Mouse (Mus musculus) limb, embryonic 14.5 days (tissue): ENCODE data around the gene Hadhb. TPM values are rescaled to one million over a fixed set of nuclear protein-coding genes. Genes with fewer than 3 reads are reported as not detected.

Experiments used
- ATAC-seq: fragments of 200-750 bp; cut with Nextera tagmentation; 2 replicates; pipeline ENCODE4 v1.8.0; 2017; ENCODE audit warnings: low read depth, moderate number of reproducible peaks, moderate TSS enrichment; ENCODE audit not compliant: low FRiP score
- DNase-seq: peaks from one replicate; pipeline ENCODE4 v3.0.0-alpha.2; 2015; ENCODE audit warnings: low spot score
- H3K27ac ChIP-seq: fragments of 300-500 bp; sonication (generic); replicated peaks from 2 replicates; pipeline ENCODE4 v1.5.1; 2014; ENCODE audit warnings: low read depth, mild to moderate bottlenecking, low read length, moderate library complexity, mixed read lengths
- H3K27me3 ChIP-seq: fragments of 300-500 bp; sonication (generic); 2 replicates; pipeline ENCODE4 v1.6.1; 2014; ENCODE audit warnings: low read length, mixed read lengths; ENCODE audit not compliant: control insufficient read depth, insufficient read depth
- H3K36me3 ChIP-seq: fragments of 300-500 bp; sonication (generic); 2 replicates; pipeline ENCODE4 v1.6.1; 2014; ENCODE audit warnings: mild to moderate bottlenecking, low read length, moderate library complexity, mixed read lengths; ENCODE audit not compliant: control insufficient read depth, insufficient read depth
- H3K4me1 ChIP-seq: fragments of 300-500 bp; sonication (generic); 2 replicates; pipeline ENCODE4 v1.6.1; 2014; ENCODE audit warnings: antibody characterized with exemption, low read length, mixed read lengths; ENCODE audit not compliant: control insufficient read depth, insufficient read depth
- H3K4me2 ChIP-seq: fragments of 300-500 bp; sonication (generic); replicated peaks from 2 replicates; pipeline ENCODE4 v1.6.1; 2014; ENCODE audit warnings: low read depth, mild to moderate bottlenecking, low read length, moderate library complexity; ENCODE audit not compliant: severe bottlenecking
- H3K4me3 ChIP-seq: fragments of 300-500 bp; sonication (generic); replicated peaks from 2 replicates; pipeline ENCODE4 v1.5.1; 2014; ENCODE audit warnings: low read length
- H3K9ac ChIP-seq: fragments of 300-500 bp; sonication (generic); 2 replicates; pipeline ENCODE4 v1.6.1; 2014; ENCODE audit warnings: mild to moderate bottlenecking, low read depth, low read length, moderate library complexity; ENCODE audit not compliant: severe bottlenecking
- H3K9me3 ChIP-seq: fragments of 300-500 bp; sonication (generic); 2 replicates; pipeline ENCODE4 v1.6.1; 2016; ENCODE audit warnings: low read length; ENCODE audit not compliant: control insufficient read depth
- POLR2A ChIP-seq: fragments of 200-500 bp; IDR thresholded peaks from 2 replicates; pipeline ENCODE4 v1.8.0; 2012; ENCODE audit warnings: inconsistent platforms, mild to moderate bottlenecking, moderate library complexity, borderline replicate concordance; ENCODE audit not compliant: insufficient read depth, insufficient read length; ENCODE audit errors: extremely low read depth
- WGBS: fragments of 180-500 bp; shearing (Covaris S2); extraction: QIAGEN DNeasy Blood & Tissue Kit; methylation state at CpG from one replicate; pipeline ENCODE4 v1.1.7; 2014; 5-methylcytosine and 5-hydroxymethylcytosine counted together
- polyA plus RNA-seq, 2 experiments: library from polyadenylated mRNA; depleted of rRNA in 1 of 2; stranded (reverse) in 1 of 2; unstranded in 1 of 2; fragments of >200 nt; fragmentation: Nextera tagmentation in 1 of 2; extraction: Ambion mirVana in 1 of 2; gene quantifications; 2 replicates each; pipeline versions ENCODE4 v1.2.1 to v1.2.3; 2012 to 2014

The Hadhb gene
- polyA plus RNA-seq, 2 experiments: 74.3 to 128 TPM

DNA sequence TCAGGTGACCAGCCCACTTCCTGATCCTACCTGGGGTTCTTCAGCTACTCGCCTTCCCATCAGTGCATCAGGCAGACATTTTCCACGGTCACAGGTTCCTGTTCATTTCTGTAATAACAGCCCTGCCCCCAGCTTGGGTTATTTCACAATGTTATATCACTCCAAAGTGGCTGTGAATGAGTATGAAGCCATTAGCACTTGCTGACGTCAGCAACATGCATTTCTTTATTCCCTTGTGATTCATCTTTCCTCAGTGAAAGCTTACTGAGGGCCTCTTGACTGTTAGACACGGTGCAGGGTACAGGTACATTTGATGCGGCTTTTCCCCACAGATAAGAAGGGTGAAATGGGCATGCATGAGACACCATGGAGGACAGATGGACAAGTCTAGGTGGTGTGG lies 60.9 kb downstream of the Hadhb start:
- no peak for DNase-seq
- no peaks in the 10 kb centered on the region for H3K36me3 ChIP-seq
- no peaks in the 10 kb centered on the region for H3K4me1 ChIP-seq
- H3K4me2 ChIP-seq: no peak overlapping the region
- 72% methylated on average over 5 of the region's 5 CpGs for WGBS
- no peak for TF ChIP-seq POLR2A
- no peak for ATAC-seq
- no peak overlapping the region for H3K4me3 ChIP-seq
- H3K27me3 ChIP-seq: no peaks in the 10 kb centered on the region
- H3K27ac ChIP-seq: no peak overlapping the region
- H3K9ac ChIP-seq: no peak overlapping the region
- H3K9me3 ChIP-seq: no peaks in the 10 kb centered on the region

DNA sequence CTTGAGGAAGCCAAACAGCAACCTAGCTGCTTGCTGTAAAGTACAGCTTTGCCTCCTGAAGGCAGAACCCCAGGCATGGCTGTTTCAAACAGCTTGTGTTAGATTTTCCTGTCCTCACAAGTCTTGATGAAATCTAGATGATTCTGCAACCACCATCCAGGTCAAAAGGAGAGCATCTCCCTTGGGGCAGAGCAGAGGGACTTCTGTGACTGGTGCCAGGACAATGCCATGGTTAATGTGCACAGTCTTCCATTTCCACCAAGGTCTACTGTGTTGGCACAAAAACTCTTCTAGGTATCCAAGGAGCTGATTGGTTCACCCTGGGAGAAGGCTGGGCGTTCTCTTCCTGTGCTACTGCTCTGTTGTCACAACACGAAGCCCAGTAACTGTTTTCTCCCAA lies 64.7 kb downstream of the Hadhb start:
- no peak for DNase-seq
- Histone ChIP-seq H3K4me2 (no peak overlapping the region), H3K27me3 (no peaks in the 10 kb centered on the region), H3K27ac (no peak overlapping the region), H3K9me3 (no peaks in the 10 kb centered on the region), H3K4me1 (no peaks in the 10 kb centered on the region), H3K36me3 (no peaks in the 10 kb centered on the region), H3K4me3 (no peak overlapping the region), H3K9ac (no peak overlapping the region)
- no peak for ATAC-seq
- 90% methylated on average over 2 of the region's 2 CpGs for WGBS
- no peak for TF ChIP-seq POLR2A

DNA sequence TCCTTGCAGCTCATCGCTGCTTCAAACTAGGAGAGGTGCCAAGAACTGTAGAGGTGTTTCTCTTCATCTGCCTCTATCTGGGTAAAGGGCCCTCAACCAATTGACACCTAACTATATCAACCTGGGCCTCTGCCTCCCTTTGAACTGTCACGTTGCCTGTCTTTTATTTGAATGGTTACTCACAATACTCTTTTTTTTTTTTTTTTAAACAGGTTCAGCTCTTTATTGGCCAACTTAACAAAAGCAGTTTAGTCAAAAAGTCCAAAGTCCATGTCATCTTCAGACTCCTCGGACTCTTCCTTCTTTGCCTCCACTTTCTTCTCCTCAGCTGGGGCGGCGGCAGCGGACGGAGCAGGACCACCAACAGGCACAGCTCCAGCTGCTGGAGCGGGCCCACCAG lies 65.6 kb downstream of the Hadhb start:
- no peak for TF ChIP-seq POLR2A
- H3K27ac ChIP-seq: no peak overlapping the region
- H3K4me3 ChIP-seq: no peak overlapping the region
- ATAC-seq (no peak), DNase-seq (no peak)
- no peaks in the 10 kb centered on the region for H3K36me3 ChIP-seq
- no peak overlapping the region for H3K4me2 ChIP-seq
- H3K9ac ChIP-seq: no peak overlapping the region
- WGBS: 94% methylated on average over 8 of the region's 8 CpGs
- H3K4me1 ChIP-seq: no peaks in the 10 kb centered on the region
- no peaks in the 10 kb centered on the region for H3K9me3 ChIP-seq
- no peaks in the 10 kb centered on the region for H3K27me3 ChIP-seq

DNA sequence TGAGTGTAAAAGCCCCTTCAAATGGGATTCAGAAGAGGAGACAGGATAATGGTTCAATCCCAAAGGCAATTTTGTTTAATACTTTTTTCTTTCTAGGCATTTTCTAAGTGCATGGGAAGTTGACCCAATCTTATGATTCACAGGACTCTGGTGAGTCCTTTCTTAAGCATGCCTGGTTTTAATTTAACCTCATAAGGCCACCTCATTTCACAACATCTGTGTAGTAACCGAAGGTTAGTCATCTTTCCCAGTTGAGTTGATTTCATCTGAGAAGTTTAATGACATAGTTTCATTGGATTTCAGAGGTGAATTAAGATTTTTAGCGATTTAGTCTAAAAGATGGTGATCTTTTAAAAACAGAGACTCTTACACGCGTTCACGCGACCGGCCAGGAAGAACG lies 67.6 kb downstream of the Hadhb start:
- Histone ChIP-seq H3K9ac (no peak overlapping the region), H3K36me3 (no peaks in the 10 kb centered on the region), H3K4me2 (no peak overlapping the region), H3K4me1 (no peaks in the 10 kb centered on the region), H3K27me3 (no peaks in the 10 kb centered on the region), H3K9me3 (no peaks in the 10 kb centered on the region), H3K4me3 (no peak overlapping the region), H3K27ac (no peak overlapping the region)
- no peak for TF ChIP-seq POLR2A
- DNase-seq: no peak
- WGBS: 86% methylated on average over 8 of the region's 8 CpGs
- no peak for ATAC-seq

DNA sequence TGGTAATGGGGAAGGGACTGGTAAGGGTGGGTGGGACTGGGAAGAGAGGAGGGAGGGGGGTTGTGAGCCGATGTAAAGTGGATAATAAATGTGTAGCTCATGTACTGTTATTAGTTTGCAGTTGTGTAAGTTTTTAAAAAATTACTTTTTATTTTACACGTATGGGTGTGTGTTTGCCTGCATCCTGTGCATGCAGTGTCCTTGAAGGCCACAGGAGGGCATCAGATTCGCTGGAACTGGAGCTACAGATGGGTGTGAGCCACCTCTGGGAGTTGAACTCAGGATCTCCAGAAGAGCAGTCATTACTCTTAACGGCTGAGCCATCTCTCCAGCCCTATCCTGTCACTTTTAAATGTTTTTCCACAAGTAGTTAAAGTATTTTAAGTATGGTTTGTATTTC lies 75.9 kb downstream of the Hadhb start:
- H3K27ac ChIP-seq: no peak overlapping the region
- no peak for DNase-seq
- no peak overlapping the region for H3K4me3 ChIP-seq
- WGBS: 82% methylated on average over 4 of the region's 4 CpGs
- no peaks in the 10 kb centered on the region for H3K27me3 ChIP-seq
- peaks cover 12% of the 10 kb centered on the region for H3K4me1 ChIP-seq
- H3K9ac ChIP-seq: no peak overlapping the region
- 0 out of 2 replicates have a peak, but pooled peaks cover 6% of the 10 kb centered on the region for H3K36me3 ChIP-seq
- ATAC-seq: no peak
- no peak overlapping the region for H3K4me2 ChIP-seq
- H3K9me3 ChIP-seq: peaks cover 4% of the 10 kb centered on the region; the same call in 1 of the 2 replicates
- TF ChIP-seq POLR2A: no peak

DNA sequence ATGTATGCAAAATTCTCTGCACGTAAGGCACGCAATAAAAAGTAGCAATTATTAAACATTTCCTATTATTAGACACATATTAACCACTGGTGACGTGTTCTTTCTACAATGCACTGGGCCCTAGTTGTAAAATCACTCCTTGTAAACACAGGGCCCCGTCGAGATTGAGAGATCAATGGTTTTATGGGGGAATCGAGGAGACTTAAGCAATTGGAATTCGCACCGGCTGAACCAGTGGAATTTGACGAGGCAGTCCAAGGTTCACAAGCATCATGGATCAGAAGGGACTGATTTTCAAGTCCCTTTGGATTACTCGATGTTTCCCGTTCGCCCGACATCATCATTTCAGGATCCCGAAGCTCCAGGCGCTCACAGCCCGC lies 76.8 kb downstream of the Hadhb start:
- peak overlapping the region; percentile 71 for H3K27ac ChIP-seq
- H3K4me3 ChIP-seq: peak overlapping the region; percentile 69
- H3K4me1 ChIP-seq: peaks cover 12% of the 10 kb centered on the region
- no peak; the same call in 1 of the 2 replicates for ATAC-seq
- H3K36me3 ChIP-seq: 0 out of 2 replicates have a peak, but pooled peaks cover 6% of the 10 kb centered on the region
- WGBS: 36% methylated on average over 16 of the region's 16 CpGs
- TF ChIP-seq POLR2A: no peak
- H3K4me2 ChIP-seq: peak overlapping the region; percentile 79
- no peaks in the 10 kb centered on the region for H3K27me3 ChIP-seq
- peaks cover 4% of the 10 kb centered on the region; the same call in 1 of the 2 replicates for H3K9me3 ChIP-seq
- peak overlapping the region; percentile 76 for H3K9ac ChIP-seq
- DNase-seq: no peak
